Mouse (Mus musculus) midbrain, embryonic 16.5 days (tissue): ENCODE measurements around the gene Mrrf. TPM values are rescaled to one million over a fixed set of nuclear protein-coding genes. Genes with fewer than 3 reads are reported as not detected.

Source experiments
- ATAC-seq: fragments of 200-750 bp; cut with Nextera tagmentation; 2 replicates; pipeline ENCODE4 v1.8.0; 2017; ENCODE audit warnings: moderate TSS enrichment
- H3K27ac ChIP-seq: fragments of 300-500 bp; sonication (generic); 2 replicates; pipeline ENCODE4 v1.5.1; 2014; ENCODE audit warnings: mild to moderate bottlenecking, low read length, mixed read lengths
- H3K27me3 ChIP-seq: fragments of 300-500 bp; sonication (generic); 2 replicates; pipeline ENCODE4 v1.6.1; 2014; ENCODE audit warnings: low read depth, low read length, mixed read lengths; ENCODE audit not compliant: control insufficient read depth, insufficient read depth
- H3K36me3 ChIP-seq: fragments of 300-500 bp; sonication (generic); 2 replicates; pipeline ENCODE4 v1.6.1; 2014; ENCODE audit warnings: mild to moderate bottlenecking, low read length, moderate library complexity, mixed read lengths; ENCODE audit not compliant: control insufficient read depth, insufficient read depth
- H3K4me1 ChIP-seq: fragments of 300-500 bp; sonication (generic); 2 replicates; pipeline ENCODE4 v1.6.1; 2014; ENCODE audit warnings: mild to moderate bottlenecking, low read length, mixed read lengths; ENCODE audit not compliant: control insufficient read depth, insufficient read depth
- H3K4me2 ChIP-seq: fragments of 300-500 bp; sonication (generic); 2 replicates; pipeline ENCODE4 v1.6.1; 2014; ENCODE audit warnings: mild to moderate bottlenecking, low read length, mixed read lengths
- H3K4me3 ChIP-seq: fragments of 300-500 bp; sonication (generic); 2 replicates; pipeline ENCODE4 v1.5.1; 2014; ENCODE audit warnings: low read depth, mild to moderate bottlenecking, low read length, moderate library complexity, mixed read lengths
- H3K9ac ChIP-seq: fragments of 300-500 bp; sonication (generic); 2 replicates; pipeline ENCODE4 v1.6.1; 2014; ENCODE audit warnings: low read depth, low read length, mixed read lengths
- H3K9me3 ChIP-seq: fragments of 300-500 bp; sonication (generic); replicated peaks from 2 replicates; pipeline ENCODE4 v1.6.1; 2014; ENCODE audit warnings: mild to moderate bottlenecking, low read length, mixed read lengths; ENCODE audit not compliant: control insufficient read depth, poor library complexity, severe bottlenecking
- WGBS: fragments of 180-500 bp; shearing (Covaris S2); extraction: QIAGEN DNeasy Blood & Tissue Kit; methylation state at CpG from one replicate; pipeline ENCODE4 v1.1.7; 2014; 5-methylcytosine and 5-hydroxymethylcytosine counted together
- polyA plus RNA-seq: library from polyadenylated mRNA; unstranded; fragments of >200 nt; fragmentation: Nextera tagmentation; extraction: Ambion mirVana; gene quantifications from 2 replicates; pipeline ENCODE4 v1.2.1, GENCODE M21; 2015

The Mrrf gene
- polyA plus RNA-seq, 1 experiment from 2014 or later = 24.7 TPM

- 13% methylated on average over 6 of the region's 6 CpGs for WGBS
- Histone ChIP-seq H3K4me1 (peaks cover 23% of the 10 kb centered on the region), H3K9ac (no peak overlapping the region), H3K36me3 (no peaks in the 10 kb centered on the region), H3K27me3 (peaks cover 76% of the 10 kb centered on the region), H3K4me2 (no peak overlapping the region), H3K9me3 (no peaks in the 10 kb centered on the region), H3K4me3 (no peak overlapping the region), H3K27ac (no peak overlapping the region)
- no peak for ATAC-seq
Observed at GRCm38 (mm10) chr2:36099739-36100138, 36.5 kb upstream of the Mrrf start.

DNA sequence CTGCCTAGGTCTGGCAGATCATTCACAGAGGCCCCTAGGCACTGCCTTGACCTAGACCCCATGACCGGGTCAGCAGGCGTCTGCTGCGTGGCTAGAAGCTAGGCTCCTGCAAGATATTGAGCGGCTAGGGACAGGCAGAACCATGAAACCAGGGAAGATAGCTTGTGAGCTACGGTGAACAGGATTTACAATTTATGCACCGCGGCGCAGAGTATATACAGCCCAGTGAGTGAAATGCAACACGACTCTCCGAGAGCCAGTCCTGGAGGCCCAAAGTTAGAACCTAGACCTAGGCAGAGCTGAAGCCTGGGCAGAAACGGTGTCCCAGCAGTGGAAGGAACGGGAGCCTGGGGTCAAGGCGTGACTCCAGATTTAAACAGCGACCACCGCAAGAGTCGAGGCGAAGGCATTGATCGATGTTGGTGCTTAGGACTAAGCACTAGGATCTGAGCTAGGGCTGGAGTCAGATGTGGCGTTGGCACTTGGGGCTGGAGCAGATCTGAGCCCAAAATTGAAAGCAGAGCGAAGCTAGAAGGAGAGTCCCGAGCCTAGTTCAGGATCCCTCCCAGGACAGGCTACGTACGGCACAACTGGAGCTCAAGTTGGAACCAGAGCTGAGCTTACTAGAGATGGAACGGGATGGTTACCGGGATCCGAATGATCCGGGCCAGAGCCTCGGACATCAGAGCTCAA lies 34.2 kb upstream of the Mrrf start:
- Histone ChIP-seq H3K4me2 (peak overlapping the region; percentile 2; the same call in 1 of the 2 replicates), H3K4me1 (peaks cover 31% of the 10 kb centered on the region), H3K4me3 (peak overlapping the region; percentile 14; the same call in 1 of the 2 replicates), H3K27me3 (peaks cover 71% of the 10 kb centered on the region), H3K9ac (0 out of 2 replicates have a peak overlapping the region, but pooled peaks have one; percentile 10), H3K9me3 (no peaks in the 10 kb centered on the region), H3K27ac (no peak overlapping the region), H3K36me3 (no peaks in the 10 kb centered on the region)
- WGBS = 3% methylated on average over 28 of the region's 28 CpGs
- no peak for ATAC-seq

- Histone ChIP-seq H3K27me3 (peaks cover 73% of the 10 kb centered on the region), H3K4me2 (peak overlapping the region; percentile 2; the same call in 1 of the 2 replicates), H3K4me1 (peaks cover 31% of the 10 kb centered on the region), H3K9ac (0 out of 2 replicates have a peak overlapping the region, but pooled peaks have one; percentile 10), H3K9me3 (no peaks in the 10 kb centered on the region), H3K4me3 (peak overlapping the region; percentile 14; the same call in 1 of the 2 replicates), H3K36me3 (no peaks in the 10 kb centered on the region), H3K27ac (no peak overlapping the region)
- ATAC-seq = no peak
- WGBS = under 1% methylated on average over 21 of the region's 21 CpGs
Observed at GRCm38 (mm10) chr2:36102559-36102946, 33.6 kb upstream of the Mrrf start.

DNA sequence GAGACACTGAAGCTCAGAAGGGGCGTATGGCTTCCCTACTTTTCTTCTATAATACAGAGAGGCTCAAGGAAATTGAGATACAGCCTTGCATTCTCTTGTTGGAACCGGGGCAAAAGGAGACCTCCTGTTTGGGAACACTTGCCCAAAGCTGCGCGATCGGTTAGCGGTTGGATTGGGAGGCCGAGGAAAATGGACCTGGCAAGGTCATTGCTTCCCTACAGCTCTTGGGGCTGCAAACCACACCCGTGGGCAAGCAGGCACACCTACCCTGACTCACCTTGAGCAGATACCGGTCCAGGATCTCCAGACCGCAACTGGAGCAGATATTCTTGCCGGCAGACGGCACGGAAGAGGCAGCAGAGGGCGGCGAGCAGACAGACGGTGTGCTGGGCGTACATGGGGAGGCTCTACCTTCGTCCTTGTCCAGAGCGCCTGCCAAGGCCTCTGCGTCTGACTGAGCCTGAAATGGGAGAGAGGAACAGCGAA lies 33.1 kb upstream of the Mrrf start:
- no peak for ATAC-seq
- Histone ChIP-seq H3K9me3 (no peaks in the 10 kb centered on the region), H3K9ac (no peak overlapping the region), H3K4me3 (peak overlapping the region; percentile 20; the same call in 1 of the 2 replicates), H3K4me1 (peaks cover 31% of the 10 kb centered on the region), H3K27ac (no peak overlapping the region), H3K36me3 (no peaks in the 10 kb centered on the region), H3K4me2 (peak overlapping the region; percentile 2; the same call in 1 of the 2 replicates), H3K27me3 (peaks cover 73% of the 10 kb centered on the region)
- 2% methylated on average over 21 of the region's 21 CpGs for WGBS

GRCm38 (mm10) chr2:36103555-36104367 lies 32.4 kb upstream of the Mrrf start:
- Histone ChIP-seq H3K4me3 (peak overlapping the region; percentile 20), H3K27me3 (peaks cover 66% of the 10 kb centered on the region), H3K36me3 (no peaks in the 10 kb centered on the region), H3K4me2 (peak overlapping the region; percentile 63), H3K4me1 (peaks cover 31% of the 10 kb centered on the region), H3K9ac (no peak overlapping the region), H3K9me3 (no peaks in the 10 kb centered on the region), H3K27ac (no peak overlapping the region)
- WGBS = under 1% methylated on average over 38 of the region's 38 CpGs
- no peak for ATAC-seq

DNA sequence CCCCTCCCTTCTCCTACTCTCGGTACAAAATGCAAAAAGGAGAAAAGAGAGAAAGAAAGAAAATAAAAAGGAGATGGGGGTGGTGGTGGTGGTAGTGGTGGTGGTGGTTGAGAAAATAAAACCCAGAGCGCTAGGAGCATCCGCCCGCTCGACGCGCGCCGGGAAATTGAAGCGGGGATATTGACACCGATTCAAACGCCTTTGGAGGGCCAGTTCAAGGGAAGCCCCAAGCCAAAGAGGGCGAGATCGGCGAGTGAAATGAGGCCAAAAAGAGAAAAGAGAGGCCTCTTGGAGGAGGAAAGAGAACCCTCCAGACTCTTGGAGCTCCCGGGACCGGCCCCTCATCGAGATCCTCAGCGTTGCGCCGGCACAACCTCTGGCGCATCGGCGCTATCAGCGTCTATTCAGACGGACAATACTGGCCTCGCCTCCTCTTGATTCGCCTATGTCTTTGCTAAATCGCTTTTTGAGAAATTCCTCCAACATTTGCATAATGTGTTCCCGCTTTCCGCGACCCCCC lies 31.7 kb upstream of the Mrrf start:
- no peak for ATAC-seq
- H3K9ac ChIP-seq = peak overlapping the region; percentile 34; the same call in 1 of the 2 replicates
- peak overlapping the region; percentile 63 for H3K4me2 ChIP-seq
- under 1% methylated on average over 32 of the region's 32 CpGs for WGBS
- peak overlapping the region; percentile 37 for H3K4me3 ChIP-seq
- H3K4me1 ChIP-seq = peaks cover 31% of the 10 kb centered on the region
- no peaks in the 10 kb centered on the region for H3K9me3 ChIP-seq
- H3K36me3 ChIP-seq = no peaks in the 10 kb centered on the region
- peaks cover 66% of the 10 kb centered on the region for H3K27me3 ChIP-seq
- H3K27ac ChIP-seq = no peak overlapping the region

GRCm38 (mm10) chr2:36104956-36105741 lies 31.0 kb upstream of the Mrrf start, which contains the start of gene Lhx6:
Lhx6 (minus strand) TSS chr2:36105408.
- H3K4me1 ChIP-seq = peaks cover 31% of the 10 kb centered on the region
- H3K27ac ChIP-seq = no peak within 1 kb of the TSS
- no peaks in the 10 kb centered on the region for H3K9me3 ChIP-seq
- no peaks in the 10 kb centered on the region for H3K36me3 ChIP-seq
- ATAC-seq = no peak; the same call in 1 of the 2 replicates
- WGBS = under 1% methylated on average over 52 of the region's 58 CpGs
- H3K9ac ChIP-seq = peak within 1 kb of the TSS; percentile 34; the same call in 1 of the 2 replicates
- H3K27me3 ChIP-seq = peaks cover 65% of the 10 kb centered on the region
- H3K4me3 ChIP-seq = peak within 1 kb of the TSS; percentile 37
- H3K4me2 ChIP-seq = peak within 1 kb of the TSS; percentile 63

GRCm38 (mm10) chr2:36108615-36109014 lies 27.6 kb upstream of the Mrrf start:
- WGBS = 12% methylated on average over 7 of the region's 7 CpGs
- Histone ChIP-seq H3K4me3 (no peak overlapping the region), H3K9ac (no peak overlapping the region), H3K4me2 (no peak overlapping the region), H3K36me3 (no peaks in the 10 kb centered on the region), H3K4me1 (peaks cover 20% of the 10 kb centered on the region), H3K27me3 (peaks cover 40% of the 10 kb centered on the region), H3K27ac (no peak overlapping the region), H3K9me3 (no peaks in the 10 kb centered on the region)
- no peak for ATAC-seq
